Mouse (Mus musculus) embryonic facial prominence, embryonic 15.5 days (tissue): ENCODE data around the gene Slc9a3r2. TPM values are rescaled to one million over a fixed set of nuclear protein-coding genes. Genes with fewer than 3 reads are reported as not detected.
"Not testable (repeated sequence)": the region's sequence is repeated elsewhere in the genome, so short reads cannot be mapped to it uniquely, and the experiment has no call there.

Source experiments
- ATAC-seq: fragments of 200-750 bp; cut with Nextera tagmentation; 2 replicates; pipeline ENCODE4 v1.8.0; 2017; ENCODE audit warnings: low read depth, moderate TSS enrichment; ENCODE audit not compliant: insufficient number of reproducible peaks, low FRiP score, low TSS enrichment
- H3K27ac ChIP-seq: fragments of 300-500 bp; sonication (generic); replicated peaks from 2 replicates; pipeline ENCODE4 v1.5.1; 2015; ENCODE audit warnings: mild to moderate bottlenecking, inconsistent platforms
- H3K27me3 ChIP-seq: fragments of 300-500 bp; sonication (generic); 2 replicates; pipeline ENCODE4 v1.6.1; 2015; ENCODE audit warnings: inconsistent platforms
- H3K36me3 ChIP-seq: fragments of 300-500 bp; sonication (generic); 2 replicates; pipeline ENCODE4 v1.6.1; 2015; ENCODE audit warnings: mild to moderate bottlenecking, inconsistent platforms
- H3K4me1 ChIP-seq: fragments of 300-500 bp; sonication (generic); 2 replicates; pipeline ENCODE4 v1.6.1; 2015; ENCODE audit warnings: inconsistent platforms
- H3K4me2 ChIP-seq: fragments of 300-500 bp; sonication (generic); replicated peaks from 2 replicates; pipeline ENCODE4 v1.6.1; 2015; ENCODE audit warnings: mild to moderate bottlenecking, inconsistent platforms
- H3K4me3 ChIP-seq: fragments of 300-500 bp; sonication (generic); replicated peaks from 2 replicates; pipeline ENCODE4 v1.5.1; 2015; ENCODE audit warnings: mild to moderate bottlenecking, inconsistent platforms
- H3K9ac ChIP-seq: fragments of 300-500 bp; sonication (generic); 2 replicates; pipeline ENCODE4 v1.6.1; 2015; ENCODE audit warnings: inconsistent platforms
- H3K9me3 ChIP-seq: fragments of 300-500 bp; sonication (generic); replicated peaks from 2 replicates; pipeline ENCODE4 v1.6.1; 2016; ENCODE audit warnings: inconsistent platforms
- WGBS: fragments of 180-500 bp; shearing (Covaris S2); methylation state at CpG from one replicate; pipeline ENCODE4 v1.1.7; 2015; 5-methylcytosine and 5-hydroxymethylcytosine counted together
- polyA plus RNA-seq: library from polyadenylated mRNA; unstranded; fragments of >200 nt; fragmentation: Nextera tagmentation; extraction: Ambion mirVana; gene quantifications from 2 replicates; pipeline ENCODE4 v1.2.1, GENCODE M21; 2015

Gene Slc9a3r2
- polyA plus RNA-seq, 1 experiment from 2014 or later = 65.9 TPM

GRCm38 (mm10) chr17:24686514-24686913 is 36.4 kb upstream of the Slc9a3r2 start:
- no peak overlapping the region; the same call in 1 of the 2 replicates for H3K4me2 ChIP-seq
- H3K4me1 ChIP-seq = peaks cover 22% of the 10 kb centered on the region
- no peak; the same call in 1 of the 2 replicates for ATAC-seq
- peaks cover 46% of the 10 kb centered on the region for H3K27me3 ChIP-seq
- no peak overlapping the region for H3K4me3 ChIP-seq
- no peaks in the 10 kb centered on the region for H3K9me3 ChIP-seq
- H3K36me3 ChIP-seq = peaks cover 6% of the 10 kb centered on the region
- H3K27ac ChIP-seq = no peak overlapping the region
- H3K9ac ChIP-seq = no peak overlapping the region
- WGBS = 27% methylated on average over 16 of the region's 16 CpGs

- H3K4me1 ChIP-seq = 0 out of 2 replicates have a peak, but pooled peaks cover 5% of the 10 kb centered on the region
- no peak overlapping the region for H3K9ac ChIP-seq
- peaks cover 60% of the 10 kb centered on the region for H3K36me3 ChIP-seq
- WGBS = 89% methylated on average over 24 of the region's 24 CpGs
- H3K4me2 ChIP-seq = no peak overlapping the region
- no peak overlapping the region for H3K4me3 ChIP-seq
- ATAC-seq = no peak
- no peaks in the 10 kb centered on the region for H3K9me3 ChIP-seq
- no peak overlapping the region for H3K27ac ChIP-seq
- no peaks in the 10 kb centered on the region for H3K27me3 ChIP-seq
Measured at GRCm38 (mm10) chr17:24677500-24678080, 27.5 kb upstream of the Slc9a3r2 start.

DNA sequence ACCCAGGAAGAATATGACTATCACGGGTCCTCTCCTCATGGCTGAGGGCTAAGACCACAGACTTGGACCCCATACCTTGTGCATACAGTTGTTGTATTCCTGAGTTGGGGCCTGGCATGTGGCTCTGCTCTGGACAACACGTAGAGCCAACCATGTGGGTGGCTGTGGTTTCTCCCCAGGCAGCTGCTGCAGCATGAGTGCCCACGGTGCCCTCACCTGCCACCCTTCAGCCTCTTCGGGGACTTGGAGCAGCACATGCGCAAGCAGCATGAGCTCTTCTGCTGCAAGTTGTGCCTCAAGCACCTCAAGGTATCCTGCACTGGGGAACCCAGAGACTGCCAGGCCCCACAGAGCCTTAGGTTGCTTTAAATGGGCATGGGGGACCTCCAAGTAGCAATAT is 26.8 kb upstream of the Slc9a3r2 start:
- Histone ChIP-seq H3K27me3 (no peaks in the 10 kb centered on the region), H3K27ac (no peak overlapping the region), H3K4me2 (no peak overlapping the region), H3K4me1 (peaks cover 12% of the 10 kb centered on the region), H3K4me3 (no peak overlapping the region), H3K36me3 (peaks cover 57% of the 10 kb centered on the region), H3K9me3 (no peaks in the 10 kb centered on the region), H3K9ac (no peak overlapping the region)
- WGBS = 92% methylated on average over 5 of the region's 5 CpGs
- ATAC-seq = no peak

GRCm38 (mm10) chr17:24676187-24676586 is 26.1 kb upstream of the Slc9a3r2 start:
- no peak overlapping the region for H3K27ac ChIP-seq
- peaks cover 51% of the 10 kb centered on the region for H3K36me3 ChIP-seq
- H3K27me3 ChIP-seq = no peaks in the 10 kb centered on the region
- H3K4me1 ChIP-seq = peaks cover 19% of the 10 kb centered on the region
- no peak for ATAC-seq
- no peaks in the 10 kb centered on the region for H3K9me3 ChIP-seq
- no peak overlapping the region for H3K9ac ChIP-seq
- H3K4me3 ChIP-seq = no peak overlapping the region
- no peak overlapping the region for H3K4me2 ChIP-seq
- WGBS = 58% methylated on average over 2 of the region's 2 CpGs

DNA sequence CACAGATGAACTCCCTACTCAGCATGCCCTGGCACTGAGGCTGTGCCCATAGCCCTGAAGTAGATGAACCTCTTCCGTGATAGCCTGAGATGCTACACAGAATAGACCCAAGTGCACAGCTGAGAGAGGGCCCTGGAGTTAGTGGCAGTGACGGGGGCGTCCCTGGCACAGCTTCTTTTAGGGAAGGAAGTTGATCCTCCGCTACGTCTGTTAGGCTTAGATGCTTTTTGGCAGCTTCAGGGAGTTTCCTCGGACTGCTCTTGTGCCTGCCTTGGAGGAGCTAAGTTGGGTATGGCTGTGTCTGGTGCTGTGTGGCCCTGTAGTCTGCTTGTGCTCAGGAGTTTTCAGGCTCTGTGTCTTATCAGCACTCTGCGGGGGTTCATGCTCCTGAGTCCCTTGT is 24.1 kb upstream of the Slc9a3r2 start:
- H3K27ac ChIP-seq = no peak overlapping the region

DNA sequence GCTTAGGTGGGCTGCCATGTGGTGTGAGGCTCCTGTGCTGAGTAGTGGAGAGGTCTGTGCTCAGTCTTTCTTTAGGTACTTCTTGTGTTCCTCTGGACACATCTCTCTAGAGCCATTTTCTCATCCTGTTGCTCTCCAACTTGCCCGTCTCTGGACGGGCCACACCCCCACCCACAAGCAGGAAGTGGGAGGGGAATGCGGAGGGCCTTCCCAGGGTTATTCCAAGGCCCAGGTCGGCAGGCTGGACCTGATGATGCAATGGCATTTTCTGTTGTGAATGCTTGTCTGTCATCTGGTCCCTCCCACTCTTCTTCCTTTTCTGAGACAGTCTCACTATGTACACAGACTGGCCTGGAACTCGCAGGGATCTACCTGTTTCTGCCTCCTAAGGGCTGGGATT is 22.0 kb upstream of the Slc9a3r2 start:
- Histone ChIP-seq H3K9me3 (no peaks in the 10 kb centered on the region), H3K4me3 (no peak overlapping the region), H3K36me3 (peaks cover 12% of the 10 kb centered on the region; the same call in 1 of the 2 replicates), H3K9ac (no peak overlapping the region), H3K27me3 (no peaks in the 10 kb centered on the region), H3K4me2 (0 out of 2 replicates have a peak overlapping the region, but pooled peaks have one; percentile 12), H3K4me1 (peaks cover 38% of the 10 kb centered on the region), H3K27ac (peak overlapping the region; percentile 22; the same call in 1 of the 2 replicates)
- 15% methylated on average over 5 of the region's 5 CpGs for WGBS
- no peak for ATAC-seq

More for the DNA sequence above, 24.1 kb upstream of the Slc9a3r2 start:
- WGBS = 71% methylated on average over 7 of the region's 7 CpGs
- Histone ChIP-seq H3K4me1 (peaks cover 30% of the 10 kb centered on the region), H3K4me3 (no peak overlapping the region), H3K9ac (no peak overlapping the region), H3K27me3 (no peaks in the 10 kb centered on the region), H3K9me3 (no peaks in the 10 kb centered on the region), H3K36me3 (peaks cover 32% of the 10 kb centered on the region), H3K4me2 (no peak overlapping the region)
- ATAC-seq = no peak

DNA sequence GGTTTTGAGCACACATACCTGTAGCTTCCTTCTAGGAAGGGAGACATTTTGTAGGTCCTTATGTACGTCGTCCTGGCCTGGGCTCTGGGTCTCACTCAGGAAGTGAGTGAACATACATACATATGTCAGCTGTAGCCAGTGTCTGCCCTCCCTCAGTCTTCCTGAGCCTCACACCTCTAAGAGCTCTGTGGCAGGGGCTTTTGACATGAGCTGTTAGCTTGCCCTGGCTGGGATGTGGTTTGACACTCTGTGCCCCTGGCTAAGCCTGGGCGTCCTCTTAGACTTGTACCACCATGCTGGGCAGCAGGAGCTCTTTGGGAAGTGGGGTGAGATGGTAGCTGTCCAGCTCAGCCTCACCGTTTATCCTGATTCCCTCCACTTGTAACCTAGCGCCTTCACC is 21.2 kb upstream of the Slc9a3r2 start:
- Histone ChIP-seq H3K9ac (no peak overlapping the region), H3K4me3 (0 out of 2 replicates have a peak overlapping the region, but pooled peaks have one; percentile 99)

GRCm38 (mm10) chr17:24670246-24670844 is 20.2 kb upstream of the Slc9a3r2 start:
- WGBS = 6% methylated on average over 8 of the region's 8 CpGs
- no peak for ATAC-seq
- peaks cover 38% of the 10 kb centered on the region for H3K4me1 ChIP-seq
- H3K36me3 ChIP-seq = no peaks in the 10 kb centered on the region
- peak overlapping the region; percentile 82 for H3K4me2 ChIP-seq
- peak overlapping the region; percentile 97 for H3K9ac ChIP-seq
- peak overlapping the region; percentile 99 for H3K4me3 ChIP-seq
- H3K27me3 ChIP-seq = no peaks in the 10 kb centered on the region
- no peaks in the 10 kb centered on the region for H3K9me3 ChIP-seq
- peak overlapping the region; percentile 90 for H3K27ac ChIP-seq

More for the DNA sequence above, 21.2 kb upstream of the Slc9a3r2 start:
- H3K27ac ChIP-seq = no peak overlapping the region
- peaks cover 4% of the 10 kb centered on the region; the same call in 1 of the 2 replicates for H3K36me3 ChIP-seq
- H3K4me1 ChIP-seq = peaks cover 38% of the 10 kb centered on the region
- ATAC-seq = no peak
- H3K27me3 ChIP-seq = no peaks in the 10 kb centered on the region
- H3K9me3 ChIP-seq = no peaks in the 10 kb centered on the region
- H3K4me2 ChIP-seq = peak overlapping the region; percentile 82
- 67% methylated on average over 5 of the region's 5 CpGs for WGBS

DNA sequence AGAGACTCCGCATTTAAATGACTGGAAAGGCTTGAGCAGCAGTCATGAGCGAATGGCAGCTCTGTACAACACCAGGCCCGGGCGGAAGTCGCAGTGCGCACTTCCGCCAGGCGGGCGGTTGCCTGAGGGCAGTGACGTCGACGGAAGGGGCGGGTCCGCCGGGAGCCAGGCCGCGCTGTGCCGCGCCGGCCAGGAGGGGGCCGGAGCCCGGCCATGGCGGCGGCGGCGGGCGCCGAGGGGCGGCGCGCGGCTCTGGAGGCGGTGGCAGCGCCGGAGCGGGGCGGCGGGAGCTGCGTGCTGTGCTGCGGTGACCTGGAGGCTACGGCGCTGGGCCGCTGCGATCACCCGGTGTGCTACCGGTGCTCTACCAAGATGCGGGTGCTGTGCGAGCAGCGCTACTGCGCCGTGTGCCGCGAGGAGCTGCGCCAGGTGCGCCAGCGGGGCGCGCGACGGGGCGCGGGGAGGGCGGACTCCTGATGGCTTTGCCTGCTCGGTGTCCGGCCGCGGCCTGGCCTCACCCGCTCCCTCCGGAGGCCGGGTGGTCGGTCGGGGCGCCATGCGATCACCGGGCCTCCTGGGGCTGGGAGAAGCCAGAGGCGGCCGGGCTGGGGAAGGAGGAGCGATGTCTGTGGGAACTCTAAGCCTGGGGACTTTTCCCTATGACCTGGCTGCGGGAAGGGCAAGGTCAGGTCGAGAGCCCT is 19.6 kb upstream of the Slc9a3r2 start, which contains the start of gene Zfp598:
Gene Zfp598, plus strand, starts transcription at position 143 of the 701 bp plus-strand sequence.
- Histone ChIP-seq H3K36me3 (no peaks in the 10 kb centered on the region), H3K9ac (peak within 1 kb of the TSS; percentile 97), H3K4me1 (peaks cover 38% of the 10 kb centered on the region), H3K4me2 (peak within 1 kb of the TSS; percentile 82), H3K27me3 (no peaks in the 10 kb centered on the region), H3K9me3 (no peaks in the 10 kb centered on the region), H3K27ac (peak within 1 kb of the TSS; percentile 90), H3K4me3 (peak within 1 kb of the TSS; percentile 99)
- ATAC-seq = peak; percentile 97
- under 1% methylated on average over 72 of the region's 80 CpGs for WGBS

GRCm38 (mm10) chr17:24669214-24669544 is 19.1 kb upstream of the Slc9a3r2 start:
- WGBS = 9% methylated on average over 15 of the region's 15 CpGs
- peak overlapping the region; percentile 99 for H3K4me3 ChIP-seq
- not testable (repeated sequence) for H3K9me3 ChIP-seq, H3K27me3 ChIP-seq, H3K36me3 ChIP-seq
- peaks cover 36% of the 10 kb centered on the region for H3K4me1 ChIP-seq
- H3K27ac ChIP-seq = peak overlapping the region; percentile 90
- H3K4me2 ChIP-seq = peak overlapping the region; percentile 82
- H3K9ac ChIP-seq = peak overlapping the region; percentile 97
- peak; percentile 0; the same call in 1 of the 2 replicates for ATAC-seq

DNA sequence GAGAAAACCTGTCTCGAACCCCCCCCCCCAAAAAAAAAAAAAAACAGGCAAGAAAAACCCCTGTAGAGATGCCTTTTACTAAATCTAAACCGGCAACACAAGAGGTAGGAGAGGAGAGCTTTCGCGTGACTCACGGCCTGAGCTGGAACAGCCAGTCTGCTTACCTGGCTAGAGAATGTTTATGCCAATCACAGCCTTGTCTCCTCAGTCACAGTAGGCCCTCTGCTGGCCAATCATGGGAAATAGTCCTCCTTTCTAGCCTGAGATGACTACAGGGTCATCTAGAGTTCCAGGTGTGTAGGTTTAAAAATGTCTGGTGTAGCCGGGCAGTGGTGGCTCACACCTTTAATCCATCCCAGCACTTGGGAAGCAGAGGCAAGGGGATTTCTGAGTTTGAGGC is 17.3 kb upstream of the Slc9a3r2 start:
- ATAC-seq = no peak
- H3K4me3 ChIP-seq = no peak overlapping the region
- H3K9me3 ChIP-seq = no peaks in the 10 kb centered on the region
- 24% methylated on average over 6 of the region's 6 CpGs for WGBS
- H3K36me3 ChIP-seq = no peaks in the 10 kb centered on the region
- no peak overlapping the region for H3K27ac ChIP-seq
- no peaks in the 10 kb centered on the region for H3K27me3 ChIP-seq
- no peak overlapping the region for H3K4me2 ChIP-seq
- peaks cover 31% of the 10 kb centered on the region for H3K4me1 ChIP-seq
- H3K9ac ChIP-seq = no peak overlapping the region
